Mouse (Mus musculus) megakaryocyte, embryonic 14.5 days (primary cell): ENCODE measurements around the gene Rhot2.

ENCODE experiments used
- FLI1 ChIP-seq: IDR thresholded peaks from 2 replicates; pipeline ENCODE4 v1.6.1; 2012; ENCODE audit warnings: low read length, inconsistent platforms, mixed read lengths
- GATA1 ChIP-seq: IDR thresholded peaks from 3 replicates; pipeline ENCODE4 v1.6.1; 2012; ENCODE audit warnings: mixed read lengths, low read length, inconsistent platforms, borderline replicate concordance

DNA sequence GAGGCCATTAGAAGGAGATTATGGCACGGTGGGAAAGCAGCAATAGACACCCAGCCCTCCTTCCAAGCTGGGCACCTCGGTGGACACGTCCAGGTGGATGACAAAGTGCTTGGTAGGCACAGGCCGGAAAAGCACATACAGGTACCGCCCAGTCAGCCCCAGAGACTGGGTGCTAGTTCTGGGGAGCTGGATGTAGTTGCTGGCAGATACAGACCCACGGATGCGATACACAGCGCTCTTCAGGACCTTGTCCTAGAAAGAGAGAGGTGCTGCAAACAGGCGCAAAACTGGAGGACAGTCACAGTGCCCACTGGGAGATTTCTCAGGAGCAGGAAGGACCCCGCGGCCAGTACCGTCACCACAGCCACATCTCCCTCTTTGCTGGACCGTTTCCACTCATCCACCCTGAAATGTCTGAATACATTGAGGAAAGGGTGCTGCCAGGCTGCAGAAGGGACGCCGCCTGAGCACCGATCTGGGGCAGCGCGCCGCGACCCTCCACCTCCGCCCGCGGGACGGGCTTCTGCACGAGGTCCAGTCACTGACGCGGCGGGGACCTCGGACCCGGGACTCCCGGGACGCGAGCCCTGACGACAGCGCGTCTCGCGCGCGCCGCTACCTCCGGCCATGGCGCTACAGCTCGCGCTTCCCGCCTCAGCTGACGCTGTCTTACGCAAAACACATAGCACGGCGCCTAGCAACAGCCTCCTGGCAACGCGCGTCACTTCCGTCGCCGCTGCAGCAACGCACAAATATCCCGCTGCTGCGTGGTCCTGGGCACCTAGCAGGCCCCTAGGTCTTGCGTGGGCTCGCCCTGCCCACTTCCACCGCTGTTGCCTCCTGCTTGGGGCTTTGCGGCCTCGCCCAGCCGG lies 16.4 kb upstream of the Rhot2 start, which contains the start of gene Wdr90:
- TF ChIP-seq GATA1, result no peak
- TF ChIP-seq FLI1, result no peak
